Mouse (Mus musculus): Measurements from ENCODE around the gene Slc8a1. TPM values are rescaled to one million over a fixed set of nuclear protein-coding genes. Genes with fewer than 3 reads are reported as not detected.
A peak's percentile ranks its signal among the peaks of the same experiment; 100 is the strongest.

The Slc8a1 gene
- total RNA-seq, 4 experiments from 2014 or later: 512 to 596 (median 555) TPM

GRCm38 (mm10) chr17:81424256-81424912 lies 313.8 kb downstream of the Slc8a1 start:
- DNase-seq (ENCODE audit: low spot score): no peak

- DNase-seq (ENCODE audit: low spot score): no peak
These were observed 318.2 kb downstream of the Slc8a1 start for GRCm38 (mm10) chr17:81419802-81420459.

- no peak for DNase-seq (ENCODE audit: low spot score)
These were observed 321.6 kb downstream of the Slc8a1 start for GRCm38 (mm10) chr17:81416361-81417114.

GRCm38 (mm10) chr17:81412736-81413135 lies 325.4 kb downstream of the Slc8a1 start:
- no peak for DNase-seq (ENCODE audit: low spot score)

GRCm38 (mm10) chr17:81404225-81404624 lies 334.0 kb downstream of the Slc8a1 start:
- DNase-seq (ENCODE audit: low spot score): no peak

GRCm38 (mm10) chr17:81403121-81403520 lies 335.1 kb downstream of the Slc8a1 start:
- DNase-seq (ENCODE audit: low spot score): no peak

GRCm38 (mm10) chr17:81402636-81403035 lies 335.5 kb downstream of the Slc8a1 start:
- DNase-seq (ENCODE audit: low spot score): peak; percentile 81

GRCm38 (mm10) chr17:81400377-81400776 lies 337.8 kb downstream of the Slc8a1 start:
- DNase-seq (ENCODE audit: low spot score): no peak

GRCm38 (mm10) chr17:81397434-81397833 lies 340.7 kb downstream of the Slc8a1 start:
- DNase-seq (ENCODE audit: low spot score): no peak

- no peak for DNase-seq (ENCODE audit: low spot score)
These were observed 344.1 kb downstream of the Slc8a1 start for GRCm38 (mm10) chr17:81394124-81394523.

- DNase-seq (ENCODE audit: low spot score): no peak
These were observed 345.1 kb downstream of the Slc8a1 start for GRCm38 (mm10) chr17:81393040-81393439.

GRCm38 (mm10) chr17:81391478-81391877 lies 346.7 kb downstream of the Slc8a1 start:
- DNase-seq (ENCODE audit: low spot score): no peak

GRCm38 (mm10) chr17:81390790-81391189 lies 347.4 kb downstream of the Slc8a1 start:
- DNase-seq (ENCODE audit: low spot score): no peak

GRCm38 (mm10) chr17:81386118-81386517 lies 352.1 kb downstream of the Slc8a1 start:
- DNase-seq (ENCODE audit: low spot score): no peak

GRCm38 (mm10) chr17:81385476-81385875 lies 352.7 kb downstream of the Slc8a1 start:
- DNase-seq (ENCODE audit: low spot score): no peak

GRCm38 (mm10) chr17:81383461-81383860 lies 354.7 kb downstream of the Slc8a1 start:
- no peak for DNase-seq (ENCODE audit: low spot score)

GRCm38 (mm10) chr17:81378436-81378835 lies 359.7 kb downstream of the Slc8a1 start:
- no peak for DNase-seq (ENCODE audit: low spot score)

GRCm38 (mm10) chr17:81377757-81378299 lies 360.3 kb downstream of the Slc8a1 start:
- no peak for DNase-seq (ENCODE audit: low spot score)

GRCm38 (mm10) chr17:81377195-81377594 lies 361.0 kb downstream of the Slc8a1 start:
- no peak for DNase-seq (ENCODE audit: low spot score)

GRCm38 (mm10) chr17:81375901-81376300 lies 362.3 kb downstream of the Slc8a1 start:
- DNase-seq (ENCODE audit: low spot score): no peak

GRCm38 (mm10) chr17:81369036-81369435 lies 369.1 kb downstream of the Slc8a1 start:
- no peak for DNase-seq (ENCODE audit: low spot score)

- no peak for DNase-seq (ENCODE audit: low spot score)
These were observed 369.7 kb downstream of the Slc8a1 start for GRCm38 (mm10) chr17:81368503-81368902.
